Mouse (Mus musculus): Measurements from ENCODE around the gene Gm11238. TPM values are rescaled to one million over a fixed set of nuclear protein-coding genes. Genes with fewer than 3 reads are reported as not detected.
A peak's percentile ranks its signal among the peaks of the same experiment; 100 is the strongest.
"Not testable (repeated sequence)": the region's sequence is repeated elsewhere in the genome, so short reads cannot be mapped to it uniquely, and the experiment has no call there.

The Gm11238 gene
- total RNA-seq (2021) = not detected
- long read RNA-seq, experiment 1 = 0 reads
- long read RNA-seq, experiment 2 = 0 reads

GRCm38 (mm10) chr4:73607581-73607980, at the start of gene Gm11238:
Gm11238 (plus strand) TSS chr4:73607881.
- DNase-seq = not testable (repeated sequence)

DNA sequence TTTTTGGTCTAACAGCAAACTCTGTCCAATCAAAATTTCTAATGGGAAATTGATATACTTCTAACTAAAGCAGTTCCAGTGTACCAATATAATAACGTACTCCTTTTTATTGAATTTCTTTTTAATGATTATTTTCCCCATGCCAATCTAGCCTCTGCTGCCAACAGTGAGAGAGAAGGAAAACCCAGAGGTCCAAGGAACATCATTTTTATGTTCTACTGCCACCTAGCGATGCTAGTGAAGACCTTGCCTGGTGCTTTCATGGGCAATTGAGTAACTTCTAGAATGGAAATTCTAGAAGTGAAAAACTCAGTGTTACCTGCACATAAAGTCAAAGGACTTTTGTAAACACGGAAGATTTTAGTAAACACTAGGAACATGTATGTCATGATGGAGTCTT, 8.4 kb upstream of the Gm11238 start:
- peak in 1 of 2 experiments; percentile 10 for DNase-seq

DNA sequence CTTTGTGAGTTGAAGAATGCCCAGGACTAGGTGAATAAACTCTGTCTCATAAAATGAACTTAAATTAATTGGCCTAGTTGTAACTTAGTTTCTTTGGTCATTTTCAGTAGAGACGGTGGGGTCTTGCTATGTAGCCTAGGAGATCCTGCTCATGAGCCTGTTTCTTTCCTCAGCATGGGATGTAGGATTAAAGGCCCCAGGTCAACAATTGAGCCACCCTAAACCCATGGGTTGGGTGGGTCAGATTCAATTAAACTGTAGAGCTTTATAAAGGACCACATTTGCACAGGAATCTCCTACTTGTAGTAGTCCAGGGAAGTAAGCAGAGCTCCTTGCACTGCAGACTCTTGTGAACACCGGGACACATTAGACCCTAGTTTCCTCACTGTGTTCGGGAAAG, 15.0 kb downstream of the Gm11238 start, which contains the start of gene Gm11237:
Gm11237 (plus strand) TSS at position 301 of the 400 bp plus-strand sequence.
- not testable (repeated sequence) for DNase-seq

DNA sequence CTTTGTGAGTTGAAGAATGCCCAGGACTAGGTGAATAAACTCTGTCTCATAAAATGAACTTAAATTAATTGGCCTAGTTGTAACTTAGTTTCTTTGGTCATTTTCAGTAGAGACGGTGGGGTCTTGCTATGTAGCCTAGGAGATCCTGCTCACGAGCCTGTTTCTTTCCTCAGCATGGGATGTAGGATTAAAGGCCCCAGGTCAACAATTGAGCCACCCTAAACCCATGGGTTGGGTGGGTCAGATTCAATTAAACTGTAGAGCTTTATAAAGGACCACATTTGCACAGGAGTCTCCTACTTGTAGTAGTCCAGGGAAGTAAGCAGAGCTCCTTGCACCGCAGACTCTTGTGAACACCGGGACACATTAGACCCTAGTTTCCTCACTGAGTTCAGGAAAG, 30.1 kb downstream of the Gm11238 start, which contains the start of gene Gm11236:
Gm11236 (plus strand) TSS at position 301 of the 400 bp plus-strand sequence.
- not testable (repeated sequence) for DNase-seq

GRCm38 (mm10) chr4:73661864-73662263, 54.2 kb downstream of the Gm11238 start:
- DNase-seq = not testable (repeated sequence)

- DNase-seq = not testable (repeated sequence)
Observed at GRCm38 (mm10) chr4:73668054-73668453, 60.4 kb downstream of the Gm11238 start, which contains the start of gene Gm11239. Gm11239 (plus strand) TSS chr4:73668354.

- not testable (repeated sequence) for DNase-seq
Observed at GRCm38 (mm10) chr4:73683216-73683615, 75.5 kb downstream of the Gm11238 start, which contains the start of gene Gm428. Gm428 (plus strand) TSS chr4:73683516.

Other genes starting within 250 kb of the Gm11238 start
- not detected for gene Gm11487, start 202.8 kb upstream of the Gm11238 start, total RNA-seq (2021)
- not detected for gene Gm11237, start 15.1 kb downstream of the Gm11238 start, total RNA-seq (2021)
- gene Gm11236, start 30.2 kb downstream of the Gm11238 start, total RNA-seq (2021) = not detected
- not detected for gene Gm11239, start 60.5 kb downstream of the Gm11238 start, total RNA-seq (2021)
- gene Gm428, start 75.6 kb downstream of the Gm11238 start, total RNA-seq (2021) = not detected
- gene Rasef, start 183.1 kb downstream of the Gm11238 start, total RNA-seq (2021) = not detected

Measured in adrenal gland, postnatal 36 days (tissue).